Comparison of ENCODE assay signal across 22 mouse cellular contexts in genomic region chr13:48533441-48533840, GRCm38 (mm10). TPM values are rescaled to one million over a fixed set of nuclear protein-coding genes. Genes with fewer than 3 reads are reported as not detected.
DNase-seq lines count a peak whose midpoint lies in the region; ATAC-seq and TF ChIP-seq lines count a peak whose summit lies in the region.
"Had no signal": no experiment of that assay in that cellular context is flagged by ENCODE, and none has a peak within 500 bp of the region (broad histone marks: within the 10 kb centered on the region; RNA-seq: fewer than 3 reads in every experiment).

No protein-coding gene starts in this region.

- no peaks in the 10 kb centered on the region for H3K9me3 ChIP-seq in heart, postnatal 0 days (replicated peaks; ENCODE audit: control insufficient read depth, low read length)
- H3K9me3 ChIP-seq in heart, embryonic 10.5 days: no peaks in the 10 kb centered on the region
- H3K9me3 ChIP-seq in liver, postnatal 0 days (ENCODE audit: low read length): no peaks in the 10 kb centered on the region
- no peaks in the 10 kb centered on the region for H3K9me3 ChIP-seq in liver, embryonic 11.5 days (ENCODE audit: control insufficient read depth, low read length)
- no peaks in the 10 kb centered on the region for H3K9me3 ChIP-seq in hindbrain, postnatal 0 days (ENCODE audit: low read length)
- H3K9me3 ChIP-seq: embryonic facial prominence, embryonic 15.5 days; forebrain, embryonic 15.5 days; heart, embryonic 13.5 days; hindbrain, embryonic 12.5 days had no signal

- WGBS in heart, postnatal 0 days: 88% methylated on average over 5 of the region's 5 CpGs
- WGBS in heart, embryonic 10.5 days: 89% methylated on average over 5 of the region's 5 CpGs
- whole genome bisulfite sequencing in liver, postnatal 0 days (ENCODE audit: insufficient replicate concordance): 86% methylated on average over 5 of the region's 5 CpGs
- WGBS in liver, embryonic 11.5 days: 85% methylated on average over 5 of the region's 5 CpGs
- 87% methylated on average over 5 of the region's 5 CpGs for WGBS in hindbrain, postnatal 0 days

- no peak overlapping the region for H3K4me2 ChIP-seq in heart, postnatal 0 days (ENCODE audit: low read depth, low read length)
- no peak overlapping the region for H3K4me2 ChIP-seq in liver, postnatal 0 days (ENCODE audit: low read depth, low read length)
- H3K4me2 ChIP-seq in liver, embryonic 11.5 days: no peak overlapping the region
- H3K4me2 ChIP-seq in hindbrain, postnatal 0 days (ENCODE audit: low read depth, low read length): no peak overlapping the region
- H3K4me2 ChIP-seq: embryonic facial prominence, embryonic 15.5 days; forebrain, embryonic 15.5 days; heart, embryonic 13.5 days; hindbrain, embryonic 12.5 days had no signal

- H3K4me3 ChIP-seq in heart, postnatal 0 days (ENCODE audit: low read depth, low read length): no peak overlapping the region
- H3K4me3 ChIP-seq in heart, embryonic 10.5 days: no peak overlapping the region
- H3K4me3 ChIP-seq in liver, postnatal 0 days (ENCODE audit: low read depth, low read length): no peak overlapping the region
- no peak overlapping the region for H3K4me3 ChIP-seq in liver, embryonic 11.5 days (ENCODE audit: low read depth, low read length)
- H3K4me3 ChIP-seq in embryonic fibroblast, embryonic 13.5 days (ENCODE audit: insufficient read depth, low read length): no peak overlapping the region
- no peak overlapping the region for H3K4me3 ChIP-seq in hindbrain, postnatal 0 days (ENCODE audit: low read length)
- H3K4me3 ChIP-seq: embryonic facial prominence, embryonic 15.5 days; forebrain, embryonic 15.5 days; heart, adult 2 months; heart, embryonic 13.5 days; hindbrain, embryonic 12.5 days had no signal

- TF ChIP-seq POLR2A in embryonic fibroblast, embryonic 13.5 days (IDR thresholded peaks at IDR 0.05; ENCODE audit: low read depth, low read length): no peak

- no peak for TF ChIP-seq EP300 in heart, postnatal 0 days (IDR thresholded peaks at IDR 0.05; ENCODE audit: low read depth)
- no peak for TF ChIP-seq EP300 in liver, postnatal 0 days (IDR thresholded peaks at IDR 0.05; ENCODE audit: low read depth)

- H3K27ac ChIP-seq in heart, postnatal 0 days (ENCODE audit: low read depth): no peak overlapping the region; the same call in 1 of the 2 replicates
- no peak overlapping the region for H3K27ac ChIP-seq in heart, embryonic 10.5 days
- H3K27ac ChIP-seq in liver, postnatal 0 days (ENCODE audit: low read depth): no peak overlapping the region
- no peak overlapping the region for H3K27ac ChIP-seq in liver, embryonic 11.5 days (ENCODE audit: low read depth, low read length)
- H3K27ac ChIP-seq in embryonic fibroblast, embryonic 13.5 days (ENCODE audit: insufficient read depth, low read length): peak overlapping the region; percentile 3; the same call in 1 of the 2 replicates
- no peak overlapping the region for H3K27ac ChIP-seq in hindbrain, postnatal 0 days
- H3K27ac ChIP-seq: embryonic facial prominence, embryonic 15.5 days; forebrain, embryonic 15.5 days; heart, adult 2 months; heart, embryonic 13.5 days; hindbrain, embryonic 12.5 days had no signal

- H3K36me3 ChIP-seq in heart, postnatal 0 days (replicated peaks; ENCODE audit: control insufficient read depth, insufficient read depth, low read length): peaks cover 24% of the 10 kb centered on the region
- peaks cover 39% of the 10 kb centered on the region for H3K36me3 ChIP-seq in heart, embryonic 10.5 days
- H3K36me3 ChIP-seq in liver, postnatal 0 days (replicated peaks; ENCODE audit: insufficient read depth, low read length): peaks cover 25% of the 10 kb centered on the region
- peaks cover 9% of the 10 kb centered on the region; the same call in 1 of the 2 replicates for H3K36me3 ChIP-seq in liver, embryonic 11.5 days (ENCODE audit: control insufficient read depth, insufficient read depth, low read length)
- no peaks in the 10 kb centered on the region; the same call in 1 of the 2 replicates for H3K36me3 ChIP-seq in hindbrain, postnatal 0 days (ENCODE audit: insufficient read depth, low read length)

- peak; percentile 0 for DNase-seq in heart, postnatal 0 days (ENCODE audit: low spot score)
- DNase-seq in heart, embryonic 10.5 days (ENCODE audit: low spot score): no peak
- DNase-seq in liver, postnatal 0 days: no peak
- DNase-seq in liver, embryonic 11.5 days (ENCODE audit: low spot score): no peak
- DNase-seq in hindbrain, postnatal 0 days (ENCODE audit: low spot score): no peak
- DNase-seq: adrenal gland, adult 8-10 months; adrenal gland, postnatal 36 days; cerebellum, adult 2 months; cerebellum, postnatal 10 days; embryo, embryonic 11 days; gastrocnemius, postnatal 10 days; heart, adult 2 months; heart, postnatal 10 days; heart, postnatal 4 days had no signal

- H3K27me3 ChIP-seq in heart, postnatal 0 days (ENCODE audit: control insufficient read depth, insufficient read depth, low read length): no peaks in the 10 kb centered on the region
- H3K27me3 ChIP-seq in heart, embryonic 10.5 days (ENCODE audit: insufficient read depth, poor library complexity, severe bottlenecking): no peaks in the 10 kb centered on the region
- H3K27me3 ChIP-seq in liver, postnatal 0 days (ENCODE audit: insufficient read depth, low read length): no peaks in the 10 kb centered on the region
- H3K27me3 ChIP-seq in liver, embryonic 11.5 days (replicated peaks; ENCODE audit: control insufficient read depth, insufficient read depth, low read length): no peaks in the 10 kb centered on the region
- H3K27me3 ChIP-seq in hindbrain, postnatal 0 days (ENCODE audit: insufficient read depth, low read length): no peaks in the 10 kb centered on the region
- H3K27me3 ChIP-seq: embryonic facial prominence, embryonic 15.5 days; forebrain, embryonic 15.5 days; heart, embryonic 13.5 days; hindbrain, embryonic 12.5 days had no signal

- 0 out of 2 replicates have a peak, but pooled peaks have one; percentile 26 for ATAC-seq in heart, postnatal 0 days (ENCODE audit: insufficient read depth, low read depth)
- peak; percentile 27; the same call in 1 of the 2 replicates for ATAC-seq in liver, postnatal 0 days
- no peak for ATAC-seq in liver, embryonic 11.5 days (replicated peaks; ENCODE audit: low FRiP score)
- no peak for ATAC-seq in frontal cortex, adult (ENCODE audit: low TSS enrichment)
- ATAC-seq in hindbrain, postnatal 0 days: no peak
- ATAC-seq: forebrain, embryonic 15.5 days; hindbrain, embryonic 16.5 days had no signal

- no peak overlapping the region for H3K9ac ChIP-seq in heart, postnatal 0 days (replicated peaks; ENCODE audit: low read depth, low read length)
- H3K9ac ChIP-seq in liver, postnatal 0 days (replicated peaks): no peak overlapping the region
- H3K9ac ChIP-seq in liver, embryonic 11.5 days (ENCODE audit: low read depth, low read length): no peak overlapping the region
- H3K9ac ChIP-seq in hindbrain, postnatal 0 days (replicated peaks; ENCODE audit: low read length): no peak overlapping the region
- H3K9ac ChIP-seq: embryonic facial prominence, embryonic 15.5 days; forebrain, embryonic 15.5 days; heart, embryonic 13.5 days; hindbrain, embryonic 12.5 days had no signal

- TF ChIP-seq CTCF in heart, postnatal 0 days (IDR thresholded peaks at IDR 0.05; ENCODE audit: low read depth): no peak
- no peak for TF ChIP-seq CTCF in liver, postnatal 0 days (IDR thresholded peaks at IDR 0.05; ENCODE audit: low read depth)
- no peak for TF ChIP-seq CTCF in embryonic fibroblast, embryonic 13.5 days (IDR thresholded peaks at IDR 0.05; ENCODE audit: borderline replicate concordance, insufficient read depth, low read length)
- TF ChIP-seq CTCF in hindbrain, postnatal 0 days (IDR thresholded peaks at IDR 0.05; ENCODE audit: low read depth): no peak

- no peaks in the 10 kb centered on the region for H3K4me1 ChIP-seq in heart, postnatal 0 days (ENCODE audit: control insufficient read depth, insufficient read depth)
- H3K4me1 ChIP-seq in heart, embryonic 10.5 days: no peaks in the 10 kb centered on the region
- H3K4me1 ChIP-seq in liver, postnatal 0 days (ENCODE audit: insufficient read depth): no peaks in the 10 kb centered on the region
- no peaks in the 10 kb centered on the region for H3K4me1 ChIP-seq in liver, embryonic 11.5 days (replicated peaks; ENCODE audit: control insufficient read depth, insufficient read depth, low read length)
- H3K4me1 ChIP-seq in embryonic fibroblast, embryonic 13.5 days (ENCODE audit: control insufficient read depth, insufficient read depth, low read length): no peaks in the 10 kb centered on the region
- H3K4me1 ChIP-seq in hindbrain, postnatal 0 days (ENCODE audit: insufficient read depth, low read length): no peaks in the 10 kb centered on the region
- H3K4me1 ChIP-seq: forebrain, embryonic 15.5 days; hindbrain, embryonic 12.5 days had no signal

RNA-seq across cellular contexts. Expression of gene A830005F24Rik, which starts 20.1 kb away (rescaled TPM):
- not detected in 2 replicates for total RNA-seq in heart, postnatal 0 days (2014; rRNA removed; ENCODE audit: low replicate concordance)
- 0.20 and 0.21 TPM in 2 replicates for polyA plus RNA-seq in heart, postnatal 0 days (2015; fragmentation: Nextera tagmentation; extraction: Ambion mirVana)
- 1.6 and 2.0 TPM in 2 replicates for polyA plus RNA-seq in heart, embryonic 10.5 days (2016; fragmentation: Nextera tagmentation; extraction: Ambion mirVana)
- polyA plus RNA-seq in liver, postnatal 0 days (2015; fragmentation: Nextera tagmentation; extraction: Ambion mirVana): 0.14 and 0.19 TPM in 2 replicates
- polyA plus RNA-seq in liver, embryonic 11.5 days (2014; fragmentation: Nextera tagmentation; extraction: Ambion mirVana): 1.2 and 1.5 TPM in 2 replicates
- polyA plus RNA-seq in embryonic fibroblast, embryonic 13.5 days (2011; ENCODE audit: insufficient read length, low read depth, missing spikeins): 1.7 and 1.8 TPM in 2 replicates
- total RNA-seq in hindbrain, postnatal 0 days (2014; rRNA removed): 2.2 TPM in 1 of 2 replicates, not detected in the other
- 1.6 and 1.9 TPM in 2 replicates for polyA plus RNA-seq in hindbrain, postnatal 0 days (2015; fragmentation: Nextera tagmentation; extraction: Ambion mirVana)
- total RNA-seq: adrenal gland, adult 8-10 months; adrenal gland, postnatal 36 days; gastrocnemius, postnatal 10 days; gastrocnemius, postnatal 4 days; heart, postnatal 10 days; heart, postnatal 4 days had no signal
- polyA plus RNA-seq: heart, adult 2 months had no signal

RNA-seq across cellular contexts. Expression of gene Zfp169, which starts 20.2 kb away (rescaled TPM):
- 3.8 and 4.3 TPM in 2 replicates for total RNA-seq in heart, postnatal 0 days (2014; rRNA removed; ENCODE audit: low replicate concordance)
- polyA plus RNA-seq in heart, postnatal 0 days (2015; fragmentation: Nextera tagmentation; extraction: Ambion mirVana): 0.93 and 1.0 TPM in 2 replicates
- polyA plus RNA-seq in heart, embryonic 10.5 days (2016; fragmentation: Nextera tagmentation; extraction: Ambion mirVana): 2.7 and 3.6 TPM in 2 replicates
- 0.56 and 0.59 TPM in 2 replicates for polyA plus RNA-seq in liver, postnatal 0 days (2015; fragmentation: Nextera tagmentation; extraction: Ambion mirVana)
- 2.9 and 3.4 TPM in 2 replicates for polyA plus RNA-seq in liver, embryonic 11.5 days (2014; fragmentation: Nextera tagmentation; extraction: Ambion mirVana)
- 6.6 and 9.3 TPM in 2 replicates for polyA plus RNA-seq in embryonic fibroblast, embryonic 13.5 days (2011; ENCODE audit: insufficient read length, low read depth, missing spikeins)
- total RNA-seq in hindbrain, postnatal 0 days (2014; rRNA removed): 19.3 and 23.9 TPM in 2 replicates
- polyA plus RNA-seq in hindbrain, postnatal 0 days (2015; fragmentation: Nextera tagmentation; extraction: Ambion mirVana): 2.8 TPM in 2 replicates

Comparison
In these comparisons a context has a peak if more than half of its experiments do, and no peak if none do; other contexts are left out.
1. ATAC-seq: peak in heart, postnatal 0 days (single experiment) and liver, postnatal 0 days (single experiment); none in liver, embryonic 11.5 days (single experiment), frontal cortex, adult (single experiment) and hindbrain, postnatal 0 days (single experiment).